Mouse (Mus musculus) splenic B cell, adult 2 months (primary cell): ENCODE results near the gene Lrrc9.

Experiments
- DNase-seq: peaks from one replicate; pipeline ENCODE4 v3.0.0-alpha.2; 2011; ENCODE audit warnings: low read depth, low spot score
- H3K27me3 ChIP-seq: 2 replicates; pipeline ENCODE4 v1.6.1; 2012; ENCODE audit warnings: mild to moderate bottlenecking, low read length, moderate library complexity, mixed read lengths; ENCODE audit not compliant: control insufficient read depth, poor library complexity, insufficient read depth, severe bottlenecking
- H3K36me3 ChIP-seq: 2 replicates; pipeline ENCODE4 v1.6.1; 2012; ENCODE audit warnings: mild to moderate bottlenecking, low read length, moderate library complexity, mixed read lengths; ENCODE audit not compliant: control insufficient read depth, poor library complexity, insufficient read depth, severe bottlenecking

Gene Lrrc9

GRCm38 (mm10) chr12:72441839-72442576 lies at the start of gene Lrrc9:
TSS of gene Lrrc9 (plus strand) at chr12:72441866.
- DNase-seq: no peak
- Histone ChIP-seq H3K36me3 (no peaks in the 10 kb centered on the region), H3K27me3 (no peaks in the 10 kb centered on the region; the same call in 1 of the 2 replicates)

GRCm38 (mm10) chr12:72393046-72393805 lies 48.4 kb upstream of the Lrrc9 start:
- H3K27me3 ChIP-seq: no peaks in the 10 kb centered on the region
- no peak for DNase-seq
- H3K36me3 ChIP-seq: no peaks in the 10 kb centered on the region

GRCm38 (mm10) chr12:72405031-72405430 lies 36.6 kb upstream of the Lrrc9 start:
- no peaks in the 10 kb centered on the region for H3K36me3 ChIP-seq
- DNase-seq: no peak

GRCm38 (mm10) chr12:72407146-72407545 lies 34.5 kb upstream of the Lrrc9 start:
- Histone ChIP-seq H3K36me3 (no peaks in the 10 kb centered on the region), H3K27me3 (peaks cover 3% of the 10 kb centered on the region; the same call in 1 of the 2 replicates)
- no peak for DNase-seq

More at GRCm38 (mm10) chr12:72405031-72405430, 36.6 kb upstream of the Lrrc9 start:
- peaks cover 3% of the 10 kb centered on the region; the same call in 1 of the 2 replicates for H3K27me3 ChIP-seq

- DNase-seq: no peak
- Histone ChIP-seq H3K36me3 (no peaks in the 10 kb centered on the region), H3K27me3 (peaks cover 3% of the 10 kb centered on the region; the same call in 1 of the 2 replicates)
Observed at GRCm38 (mm10) chr12:72407721-72408110, 34.0 kb upstream of the Lrrc9 start.

GRCm38 (mm10) chr12:72408111-72408891 lies 33.4 kb upstream of the Lrrc9 start:
- DNase-seq: peak; percentile 6

GRCm38 (mm10) chr12:72408954-72409353 lies 32.7 kb upstream of the Lrrc9 start, which contains the start of gene Rtn1:
TSS of gene Rtn1 (minus strand) at chr12:72409054.
- Histone ChIP-seq H3K36me3 (no peaks in the 10 kb centered on the region), H3K27me3 (peaks cover 3% of the 10 kb centered on the region; the same call in 1 of the 2 replicates)
- no peak for DNase-seq

More at GRCm38 (mm10) chr12:72408111-72408891, 33.4 kb upstream of the Lrrc9 start:
- Histone ChIP-seq H3K27me3 (peaks cover 3% of the 10 kb centered on the region; the same call in 1 of the 2 replicates), H3K36me3 (no peaks in the 10 kb centered on the region)

- DNase-seq: peak; percentile 60
- no peaks in the 10 kb centered on the region for H3K27me3 ChIP-seq
- no peaks in the 10 kb centered on the region for H3K36me3 ChIP-seq
Observed at GRCm38 (mm10) chr12:72417762-72418161, 23.9 kb upstream of the Lrrc9 start.

GRCm38 (mm10) chr12:72422681-72423080 lies 19.0 kb upstream of the Lrrc9 start:
- no peaks in the 10 kb centered on the region for H3K27me3 ChIP-seq
- no peaks in the 10 kb centered on the region for H3K36me3 ChIP-seq
- DNase-seq: no peak

- no peaks in the 10 kb centered on the region for H3K27me3 ChIP-seq
- DNase-seq: peak; percentile 76
- H3K36me3 ChIP-seq: no peaks in the 10 kb centered on the region
Observed at GRCm38 (mm10) chr12:72427722-72428126, 13.9 kb upstream of the Lrrc9 start.

GRCm38 (mm10) chr12:72432209-72432608 lies 9.5 kb upstream of the Lrrc9 start:
- H3K36me3 ChIP-seq: no peaks in the 10 kb centered on the region
- no peak for DNase-seq
- no peaks in the 10 kb centered on the region for H3K27me3 ChIP-seq

- Histone ChIP-seq H3K27me3 (no peaks in the 10 kb centered on the region), H3K36me3 (no peaks in the 10 kb centered on the region)
- no peak for DNase-seq
Observed at GRCm38 (mm10) chr12:72433241-72433865, 8.3 kb upstream of the Lrrc9 start.

- Histone ChIP-seq H3K27me3 (no peaks in the 10 kb centered on the region; the same call in 1 of the 2 replicates), H3K36me3 (no peaks in the 10 kb centered on the region)
- DNase-seq: no peak
Observed at GRCm38 (mm10) chr12:72437676-72438341, 3.9 kb upstream of the Lrrc9 start.
